Mouse (Mus musculus) CH12.LX (cell line): ENCODE measurements around the gene Klhl41. TPM values are rescaled to one million over a fixed set of nuclear protein-coding genes. Genes with fewer than 3 reads are reported as not detected.
"Not testable (repeated sequence)": the region's sequence is repeated elsewhere in the genome, so short reads cannot be mapped to it uniquely, and the experiment has no call there.

ENCODE experiments used
- DNase-seq: peaks from one replicate; pipeline ENCODE4 v3.0.0-alpha.2; 2013; ENCODE audit errors: extremely low read depth
- H3K27ac ChIP-seq: 2 replicates; pipeline ENCODE4 v1.5.1; 2012; ENCODE audit warnings: low read depth, mild to moderate bottlenecking, control low read depth, moderate library complexity; ENCODE audit not compliant: insufficient read depth
- H3K27me3 ChIP-seq: replicated peaks from 2 replicates; pipeline ENCODE3; 2012; ENCODE audit warnings: inconsistent platforms
- H3K36me3 ChIP-seq, 2 experiments: replicated peaks in 1 of 2; 2 replicates each; pipeline versions ENCODE3 to v1.6.1; 2012; ENCODE audit warnings: inconsistent platforms in 1 of 2, low read length in 1 of 2, mild to moderate bottlenecking in 1 of 2, mixed read lengths in 1 of 2, moderate library complexity in 1 of 2; ENCODE audit not compliant: control insufficient read depth in 1 of 2, insufficient read depth in 1 of 2
- H3K4me1 ChIP-seq, 2 experiments: 2 replicates each; pipeline ENCODE4 v1.6.1; 2012; ENCODE audit warnings: inconsistent platforms in 1 of 2, moderate library complexity in 1 of 2; ENCODE audit not compliant: insufficient read depth in 2 of 2, control insufficient read depth in 1 of 2
- H3K4me2 ChIP-seq: 2 replicates; pipeline ENCODE4 v1.6.1; 2012; ENCODE audit warnings: low read depth, mild to moderate bottlenecking, control low read depth; ENCODE audit not compliant: poor library complexity, insufficient read depth, severe bottlenecking
- H3K4me3 ChIP-seq, 3 experiments: fragments of 150-350 bp in 1 of 3; sonication (generic) in 1 of 3; replicated peaks in 1 of 3; 2 replicates each; pipeline versions ENCODE3 to v1.5.1; 2011 to 2012; ENCODE audit warnings: low read depth in 2 of 3, low read length in 2 of 3, mild to moderate bottlenecking in 2 of 3, moderate library complexity in 2 of 3, control low read depth in 1 of 3, improper control_type of control experiment in 1 of 3, inconsistent platforms in 1 of 3, mixed read lengths in 1 of 3; ENCODE audit not compliant: poor library complexity in 1 of 3
- H3K79me2 ChIP-seq: replicated peaks from 2 replicates; pipeline ENCODE4 v1.6.1; 2012; ENCODE audit warnings: mild to moderate bottlenecking, moderate library complexity; ENCODE audit not compliant: control insufficient read depth, poor library complexity, insufficient read depth, severe bottlenecking; ENCODE audit errors: extremely low read depth
- H3K9ac ChIP-seq: 2 replicates; pipeline ENCODE4 v1.6.1; 2012; ENCODE audit warnings: low read depth, mild to moderate bottlenecking, control low read depth, moderate library complexity; ENCODE audit not compliant: insufficient read depth
- H3K9me3 ChIP-seq: replicated peaks from 2 replicates; pipeline ENCODE3; 2012; ENCODE audit warnings: low read length, inconsistent platforms, mixed read lengths
- BHLHE40 ChIP-seq: IDR thresholded peaks from 2 replicates; pipeline ENCODE4 v1.6.1; 2011; ENCODE audit warnings: mild to moderate bottlenecking, low read depth, low read length, improper control_type of control experiment
- CTCF ChIP-seq, 2 experiments: IDR thresholded peaks in 1 of 2; conservative IDR thresholded peaks in 1 of 2; 2 replicates each; pipeline ENCODE4 v1.5.1; 2011 to 2012; ENCODE audit warnings: low read depth in 2 of 2, low read length in 2 of 2, improper control_type of control experiment in 1 of 2, inconsistent platforms in 1 of 2, mild to moderate bottlenecking in 1 of 2, moderate library complexity in 1 of 2
- E2F4 ChIP-seq: IDR thresholded peaks from 2 replicates; pipeline ENCODE4 v1.6.1; 2011; ENCODE audit warnings: low read depth, low read length, improper control_type of control experiment; ENCODE audit not compliant: insufficient replicate concordance
- GABPA ChIP-seq: IDR thresholded peaks from 2 replicates; pipeline ENCODE4 v1.6.1; 2012; ENCODE audit warnings: low read depth, low read length, improper control_type of control experiment, inconsistent platforms; ENCODE audit not compliant: insufficient replicate concordance
- IRF4 ChIP-seq: IDR thresholded peaks from 2 replicates; pipeline ENCODE4 v1.6.1; 2014; ENCODE audit warnings: low read depth, mild to moderate bottlenecking, inconsistent platforms, low read length, improper control_type of control experiment
- JUN ChIP-seq: IDR thresholded peaks from 2 replicates; pipeline ENCODE4 v1.6.1; 2011; ENCODE audit warnings: low read depth, mild to moderate bottlenecking, low read length, improper control_type of control experiment, moderate library complexity; ENCODE audit not compliant: insufficient read depth
- MAFK ChIP-seq: IDR thresholded peaks from 2 replicates; pipeline ENCODE4 v1.6.1; 2011; ENCODE audit warnings: low read length, improper control_type of control experiment; ENCODE audit not compliant: insufficient replicate concordance
- MAX ChIP-seq: IDR thresholded peaks from 2 replicates; pipeline ENCODE4 v1.6.1; 2011; ENCODE audit warnings: low read length, improper control_type of control experiment
- MEF2A ChIP-seq: IDR thresholded peaks from 2 replicates; pipeline ENCODE4 v1.6.1; 2014; ENCODE audit warnings: low read depth, mild to moderate bottlenecking, inconsistent platforms, low read length, improper control_type of control experiment, borderline replicate concordance
- MYC ChIP-seq: IDR thresholded peaks from 2 replicates; pipeline ENCODE4 v1.6.1; 2011; ENCODE audit warnings: low read depth, mild to moderate bottlenecking, improper control_type of control experiment, low read length
- PAX5 ChIP-seq: IDR thresholded peaks from 2 replicates; pipeline ENCODE4 v1.6.1; 2012; ENCODE audit warnings: low read length, inconsistent platforms, mixed read lengths
- POLR2AphosphoS2 ChIP-seq: IDR thresholded peaks from 2 replicates; pipeline ENCODE4 v1.6.1; 2011; ENCODE audit warnings: low read depth, low read length, improper control_type of control experiment
- RAD21 ChIP-seq: IDR thresholded peaks from 2 replicates; pipeline ENCODE4 v1.6.1; 2011; ENCODE audit warnings: low read depth, mild to moderate bottlenecking, low read length, improper control_type of control experiment, moderate library complexity
- RCOR1 ChIP-seq: conservative IDR thresholded peaks from 2 replicates; pipeline ENCODE4 v1.6.1; 2012; ENCODE audit warnings: low read depth, mild to moderate bottlenecking, inconsistent platforms, low read length, improper control_type of control experiment
- SIN3A ChIP-seq: IDR thresholded peaks from 2 replicates; pipeline ENCODE4 v1.6.1; 2012; ENCODE audit warnings: low read length, improper control_type of control experiment, inconsistent platforms
- SMC3 ChIP-seq: IDR thresholded peaks from 2 replicates; pipeline ENCODE4 v1.6.1; 2011; ENCODE audit warnings: low read depth, low read length, improper control_type of control experiment
- TBP ChIP-seq: conservative IDR thresholded peaks from 2 replicates; pipeline ENCODE4 v1.6.1; 2011; ENCODE audit warnings: low read depth, low read length, improper control_type of control experiment
- UBTF ChIP-seq: IDR thresholded peaks from 2 replicates; pipeline ENCODE4 v1.6.1; 2012; ENCODE audit warnings: low read depth, mild to moderate bottlenecking, inconsistent platforms, low read length, improper control_type of control experiment, moderate library complexity
- USF1 ChIP-seq: IDR thresholded peaks from 2 replicates; pipeline ENCODE4 v1.6.1; 2014; ENCODE audit warnings: low read depth, mild to moderate bottlenecking, inconsistent platforms, low read length, improper control_type of control experiment
- ZC3H11A ChIP-seq: IDR thresholded peaks from 2 replicates; pipeline ENCODE4 v1.6.1; 2012; ENCODE audit warnings: low read depth, mild to moderate bottlenecking, inconsistent platforms, low read length, improper control_type of control experiment
- ZKSCAN1 ChIP-seq: IDR thresholded peaks from 2 replicates; pipeline ENCODE4 v1.6.1; 2012; ENCODE audit warnings: low read depth, inconsistent platforms, low read length, improper control_type of control experiment, borderline replicate concordance
- ZMIZ1 ChIP-seq: IDR thresholded peaks from 2 replicates; pipeline ENCODE4 v1.6.1; 2012; ENCODE audit warnings: low read depth, mild to moderate bottlenecking, inconsistent platforms, low read length, improper control_type of control experiment
- ZNF384 ChIP-seq: IDR thresholded peaks from 2 replicates; pipeline ENCODE4 v1.6.1; 2012; ENCODE audit warnings: low read depth, low read length, improper control_type of control experiment, inconsistent platforms
- dilution Hi-C: fragments of 300-500 bp; cut with MboI; formaldehyde crosslinking; loops from 2 replicates; pipeline ENCODE4 v1.14.3; 2020; ENCODE audit warnings: low sequenced_read_pairs; ENCODE audit not compliant: extremely low pct_unique_long_range_greater_than_20kb, extremely low pct_ligation_motif_present
- in situ Hi-C: fragments of 300-500 bp; cut with MboI; formaldehyde crosslinking; loops from 3 replicates; pipeline ENCODE4 v1.14.3; 2019; ENCODE audit warnings: low sequenced_read_pairs, low pct_ligation_motif_present, low pct_unique_long_range_greater_than_20kb, mixed read lengths
- polyA plus RNA-seq: library from polyadenylated mRNA; unstranded; fragments of >175 nt; gene quantifications from 2 replicates; pipeline ENCODE4 v1.2.1, GENCODE M21; 2012; ENCODE audit warnings: low read depth; ENCODE audit not compliant: insufficient read length
- total RNA-seq, 2 experiments: library from RNA; depleted of rRNA; stranded (reverse); fragments of 300-350 nt in 1 of 2; fragments of >200 nt in 1 of 2; gene quantifications; 2 replicates each; pipeline ENCODE4 v1.2.3; 2012 to 2014

Klhl41 gene
- total and polyA plus RNA-seq, 3 experiments = 0.04 to 0.27 (median 0.11) TPM

GRCm38 (mm10) chr2:69675266-69675665 lies 5.3 kb downstream of the Klhl41 start:
- Histone ChIP-seq H3K9ac (no peak overlapping the region), H3K79me2 (no peaks in the 10 kb centered on the region)
- TF ChIP-seq IRF4 (no peak), TBP (no peak), MAX (no peak), E2F4 (no peak), MEF2A (no peak), ZKSCAN1 (no peak), POLR2AphosphoS2 (no peak), BHLHE40 (no peak), MYC (no peak), SIN3A (no peak)
- TF ChIP-seq, all 38 proteins: peak for 0
- dilution Hi-C loops (no loop called here), in situ Hi-C loops (no loop called here)
- Histone ChIP-seq H3K27ac (no peak overlapping the region), H3K4me3 (no peak overlapping the region), H3K27me3 (no peaks in the 10 kb centered on the region), H3K36me3 (no peaks in the 10 kb centered on the region), H3K4me2 (no peak overlapping the region), H3K4me1 (0 out of 4 replicates have a peak, but pooled peaks cover 2 to 11% of the 10 kb centered on the region in 2 experiments), H3K9me3 (no peaks in the 10 kb centered on the region)
- DNase-seq = no peak

GRCm38 (mm10) chr2:69676713-69677112 lies 6.8 kb downstream of the Klhl41 start:
- Histone ChIP-seq H3K79me2 (no peaks in the 10 kb centered on the region), H3K27me3 (no peaks in the 10 kb centered on the region), H3K9me3 (no peaks in the 10 kb centered on the region), H3K9ac (no peak overlapping the region), H3K4me2 (no peak overlapping the region), H3K4me3 (no peak overlapping the region), H3K4me1 (0 out of 4 replicates have a peak, but pooled peaks cover 2 to 13% of the 10 kb centered on the region in 2 experiments), H3K27ac (no peak overlapping the region), H3K36me3 (no peaks in the 10 kb centered on the region)
- dilution Hi-C loops = no loop called here
- in situ Hi-C loops = no loop called here
- DNase-seq = peak; percentile 22
- TF ChIP-seq RCOR1 (no peak), UBTF (no peak), MAFK (no peak), CTCF (conservative IDR thresholded peaks at IDR 0.05 in 1 of 2, IDR thresholded peaks at IDR 0.05 in 1 of 2; ENCODE audit: low read depth in 2 of 2, low read length in 2 of 2) (peak in 1 of 2 experiments; percentile 73; a peak in 2 of 4 replicates), BHLHE40 (no peak), USF1 (no peak), SIN3A (no peak), PAX5 (no peak), JUN (no peak), ZNF384 (peak; percentile 80), GABPA (no peak), RAD21 (peak; percentile 37), SMC3 (peak; percentile 53), TBP (0 out of 2 replicates have a peak, but pooled peaks have one; percentile 44), MYC (peak; percentile 77; the same call in 1 of the 2 replicates), MAX (no peak), ZMIZ1 (no peak), ZC3H11A (no peak)

- H3K27ac ChIP-seq, H3K4me2 ChIP-seq, in situ Hi-C loops, DNase-seq, H3K9ac ChIP-seq, H3K36me3 ChIP-seq, H3K4me3 ChIP-seq, H3K27me3 ChIP-seq, H3K9me3 ChIP-seq, dilution Hi-C loops, H3K79me2 ChIP-seq: not testable (repeated sequence)
- H3K4me1 ChIP-seq = peaks cover 4 to 17% of the 10 kb centered on the region in 2 experiments; a peak in 2 of 4 replicates
These were observed 7.3 kb downstream of the Klhl41 start for GRCm38 (mm10) chr2:69677215-69677614.
